Mouse (Mus musculus) C2C12 (cell line): ENCODE data around the gene Pcdh15. TPM values are rescaled to one million over a fixed set of nuclear protein-coding genes. Genes with fewer than 3 reads are reported as not detected.

ENCODE experiments used
- H3K27me3 ChIP-seq: one replicate; pipeline ENCODE4 v1.6.1; 2011; ENCODE audit not compliant: control insufficient read depth, insufficient read depth, insufficient read length
- H3K36me3 ChIP-seq: one replicate; pipeline ENCODE4 v1.6.1; 2011; ENCODE audit not compliant: control insufficient read depth, insufficient read depth
- H3K4me3 ChIP-seq: one replicate; pipeline ENCODE4 v1.5.1; 2011; ENCODE audit warnings: mild to moderate bottlenecking, control low read depth; ENCODE audit not compliant: poor library complexity, insufficient read depth, severe bottlenecking
- H3K79me2 ChIP-seq: one replicate; pipeline ENCODE4 v1.6.1; 2011; ENCODE audit not compliant: control insufficient read depth, insufficient read depth
- H3K79me3 ChIP-seq: one replicate; pipeline ENCODE4 v1.6.1; 2011; ENCODE audit warnings: low read depth, control low read depth
- H3ac ChIP-seq: one replicate; pipeline ENCODE3; 2011; ENCODE audit warnings: low read depth; ENCODE audit not compliant: control insufficient read depth, insufficient read length
- CEBPB ChIP-seq: IDR thresholded peaks from one replicate; pipeline ENCODE4 v1.6.1; 2011; ENCODE audit warnings: low read depth, mild to moderate bottlenecking, control low read depth, moderate library complexity
- CTCF ChIP-seq: IDR thresholded peaks from one replicate; pipeline ENCODE4 v1.5.1; 2011; ENCODE audit not compliant: control insufficient read depth, insufficient read depth, insufficient read length
- FOSL1 ChIP-seq: IDR thresholded peaks from one replicate; pipeline ENCODE4 v1.8.0; 2011; ENCODE audit warnings: mild to moderate bottlenecking, low read length; ENCODE audit not compliant: poor library complexity, insufficient read depth, severe bottlenecking
- MAX ChIP-seq: IDR thresholded peaks from one replicate; pipeline ENCODE4 v1.6.1; 2011; ENCODE audit warnings: mild to moderate bottlenecking, control low read depth
- MYOD1 ChIP-seq: IDR thresholded peaks from one replicate; pipeline ENCODE4 v1.6.1; 2011; ENCODE audit warnings: low read depth; ENCODE audit not compliant: control insufficient read depth, insufficient read length
- MYOG ChIP-seq: IDR thresholded peaks from one replicate; pipeline ENCODE4 v1.6.1; 2011; ENCODE audit not compliant: control insufficient read depth, insufficient read length; ENCODE audit errors: extremely low read depth
- USF1 ChIP-seq: IDR thresholded peaks from one replicate; pipeline ENCODE4 v1.6.1; 2011; ENCODE audit warnings: low read depth, mild to moderate bottlenecking, control low read depth, moderate library complexity
- polyA plus RNA-seq: library from polyadenylated mRNA; unstranded; fragments of >200 nt; fragmentation: generic; extraction: Trizol; gene quantifications from one replicate; pipeline ENCODE4 v1.2.1, GENCODE M21; 2012; ENCODE audit warnings: missing spikeins

Pcdh15 gene
- polyA plus RNA-seq, 1 experiment, result 0.54 TPM

DNA sequence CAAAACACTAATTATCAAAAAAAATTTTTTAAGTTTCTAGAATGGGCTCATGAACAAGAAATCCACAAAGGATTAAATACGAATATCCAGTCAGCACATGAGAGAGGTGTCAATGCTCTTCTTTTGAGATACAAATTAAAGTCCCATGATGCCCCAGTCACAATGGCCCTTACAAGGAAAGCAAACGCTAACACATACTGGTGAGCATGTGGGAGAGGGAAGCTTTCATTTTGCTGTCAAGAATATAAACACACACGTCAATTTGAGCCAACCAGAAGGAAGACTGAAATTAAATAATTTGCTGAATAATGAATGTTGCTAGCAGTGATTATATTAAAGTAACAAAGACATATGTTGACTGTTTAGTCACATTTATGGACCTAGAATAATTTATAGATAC lies 1470.5 kb downstream of the Pcdh15 start:
- H3K36me3 ChIP-seq, result no peaks in the 10 kb centered on the region
- H3K79me2 ChIP-seq, result no peaks in the 10 kb centered on the region
- no peaks in the 10 kb centered on the region for H3K27me3 ChIP-seq
- no peak overlapping the region for H3K4me3 ChIP-seq
- no peaks in the 10 kb centered on the region for H3K79me3 ChIP-seq
- TF ChIP-seq MYOD1 (no peak), MYOG (no peak), FOSL1 (no peak), CEBPB (no peak), MAX (no peak), USF1 (no peak), CTCF (no peak)
- H3ac ChIP-seq, result no peak overlapping the region

DNA sequence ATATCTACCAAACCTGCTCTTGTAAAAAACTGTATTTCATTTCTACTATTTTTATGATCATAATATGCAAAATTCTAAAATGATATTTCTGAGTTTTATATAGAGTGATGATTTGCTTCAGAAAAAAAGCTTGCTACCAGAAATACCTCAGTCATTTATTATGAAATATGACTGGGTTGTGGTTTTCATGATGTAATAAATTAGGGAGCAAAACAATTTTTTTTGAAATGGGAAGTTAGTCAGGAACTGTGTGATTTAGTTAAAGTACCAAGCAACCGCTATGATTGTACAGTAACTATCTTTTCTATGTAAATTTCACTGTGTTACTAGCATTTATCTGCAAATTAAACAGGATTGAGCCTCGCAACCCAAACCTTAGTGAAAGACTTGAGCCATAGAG lies 1480.8 kb downstream of the Pcdh15 start:
- Histone ChIP-seq H3K4me3 (no peak overlapping the region), H3ac (no peak overlapping the region), H3K27me3 (no peaks in the 10 kb centered on the region), H3K36me3 (no peaks in the 10 kb centered on the region), H3K79me2 (no peaks in the 10 kb centered on the region), H3K79me3 (no peaks in the 10 kb centered on the region)
- TF ChIP-seq CTCF (no peak), MYOD1 (no peak), CEBPB (no peak), MYOG (no peak), USF1 (no peak), FOSL1 (no peak)

- H3ac ChIP-seq, result no peak overlapping the region
- no peaks in the 10 kb centered on the region for H3K36me3 ChIP-seq
- H3K4me3 ChIP-seq, result no peak overlapping the region
- H3K27me3 ChIP-seq, result no peaks in the 10 kb centered on the region
- TF ChIP-seq MYOD1 (no peak), FOSL1 (no peak), USF1 (no peak), CEBPB (no peak), CTCF (no peak), MAX (no peak), MYOG (no peak)
- no peaks in the 10 kb centered on the region for H3K79me2 ChIP-seq
- no peaks in the 10 kb centered on the region for H3K79me3 ChIP-seq
Measured at GRCm38 (mm10) chr10:74591799-74592198, 1492.7 kb downstream of the Pcdh15 start.

DNA sequence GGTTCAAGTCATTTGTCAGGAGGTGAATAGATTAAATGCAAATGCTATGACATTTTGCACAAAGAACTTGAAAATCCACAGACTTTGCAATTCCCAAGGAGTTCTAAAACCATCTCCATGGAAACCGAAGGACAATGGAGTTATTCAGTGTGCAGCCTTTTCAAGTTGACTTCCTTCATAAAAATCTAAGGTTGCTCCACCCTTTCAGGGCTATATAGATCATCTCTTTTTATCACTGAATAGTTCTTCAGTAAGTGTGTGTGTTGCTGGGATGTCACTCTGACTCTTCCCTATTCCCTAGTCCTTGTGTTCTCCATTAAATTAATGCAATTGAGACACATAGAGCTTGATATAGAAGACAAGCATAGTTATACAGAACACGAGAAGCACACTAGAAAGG lies 1508.5 kb downstream of the Pcdh15 start:
- no peak overlapping the region for H3ac ChIP-seq
- no peak overlapping the region for H3K4me3 ChIP-seq
- no peaks in the 10 kb centered on the region for H3K27me3 ChIP-seq
- no peaks in the 10 kb centered on the region for H3K79me3 ChIP-seq
- H3K36me3 ChIP-seq, result no peaks in the 10 kb centered on the region
- TF ChIP-seq CEBPB (no peak), MAX (no peak), CTCF (no peak), MYOG (no peak), MYOD1 (no peak), USF1 (no peak)
- H3K79me2 ChIP-seq, result no peaks in the 10 kb centered on the region

- H3K36me3 ChIP-seq, result no peaks in the 10 kb centered on the region
- TF ChIP-seq MAX (no peak), MYOG (no peak), CTCF (no peak), USF1 (no peak), MYOD1 (no peak), CEBPB (no peak), FOSL1 (no peak)
- H3K79me3 ChIP-seq, result no peaks in the 10 kb centered on the region
- no peak overlapping the region for H3ac ChIP-seq
- no peaks in the 10 kb centered on the region for H3K27me3 ChIP-seq
- H3K4me3 ChIP-seq, result no peak overlapping the region
- no peaks in the 10 kb centered on the region for H3K79me2 ChIP-seq
Measured at GRCm38 (mm10) chr10:74621837-74622236, 1522.7 kb downstream of the Pcdh15 start.

DNA sequence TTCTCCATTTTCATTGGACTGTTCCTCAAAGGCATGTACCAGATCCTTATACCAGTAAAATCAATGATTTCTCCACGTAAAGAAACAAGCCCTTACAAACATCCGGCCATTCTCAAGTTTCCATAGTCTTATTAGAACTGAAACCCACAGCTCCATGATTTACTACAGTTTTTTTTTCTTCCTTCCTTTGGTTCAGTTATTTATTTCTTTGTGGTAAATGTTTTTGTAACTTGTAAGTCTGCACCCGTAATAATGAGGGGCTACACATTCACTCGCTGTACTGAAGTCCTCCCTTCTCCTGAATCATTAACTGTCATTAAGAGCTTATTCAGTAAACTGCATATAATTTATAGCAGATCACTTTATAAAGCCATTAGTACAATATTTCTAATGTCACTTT lies 1526.6 kb downstream of the Pcdh15 start:
- Histone ChIP-seq H3ac (no peak overlapping the region), H3K79me3 (no peaks in the 10 kb centered on the region), H3K27me3 (no peaks in the 10 kb centered on the region), H3K4me3 (no peak overlapping the region), H3K79me2 (no peaks in the 10 kb centered on the region), H3K36me3 (no peaks in the 10 kb centered on the region)
- TF ChIP-seq USF1 (no peak), FOSL1 (no peak), CEBPB (no peak), CTCF (no peak)

DNA sequence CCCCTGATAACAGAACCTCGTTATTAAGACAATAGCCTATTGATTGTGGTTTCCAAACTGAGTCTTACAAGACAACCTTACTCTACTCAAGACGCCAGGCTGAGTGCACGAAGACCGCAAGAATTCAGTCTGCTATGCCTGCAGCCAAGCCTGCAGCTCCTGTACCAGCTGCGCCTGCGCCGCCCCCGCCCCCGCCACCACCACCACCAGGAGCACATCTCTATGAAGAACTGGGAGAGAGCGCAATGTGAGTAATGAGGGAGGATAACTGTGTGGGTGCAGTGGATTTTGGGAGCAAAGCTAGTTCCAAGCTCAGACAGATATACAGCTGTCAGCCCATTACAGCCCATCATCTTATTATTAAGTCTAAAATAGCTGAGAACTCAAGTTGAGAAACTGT lies 1527.5 kb downstream of the Pcdh15 start:
- no peaks in the 10 kb centered on the region for H3K79me2 ChIP-seq
- H3K79me3 ChIP-seq, result no peaks in the 10 kb centered on the region
- no peak overlapping the region for H3ac ChIP-seq
- no peak for TF ChIP-seq FOSL1
- TF ChIP-seq CEBPB, result no peak
- no peak for TF ChIP-seq MYOD1
- TF ChIP-seq USF1, result no peak
- TF ChIP-seq CTCF, result no peak
- TF ChIP-seq MYOG, result no peak
- TF ChIP-seq MAX, result no peak
- H3K36me3 ChIP-seq, result no peaks in the 10 kb centered on the region
- H3K27me3 ChIP-seq, result no peaks in the 10 kb centered on the region
- H3K4me3 ChIP-seq, result no peak overlapping the region
